Mouse (Mus musculus) neural tube, embryonic 14.5 days (tissue): ENCODE data around the gene Nlrp9b. TPM values are rescaled to one million over a fixed set of nuclear protein-coding genes. Genes with fewer than 3 reads are reported as not detected.
A peak's percentile ranks its signal among the peaks of the same experiment; 100 is the strongest.
"Not testable (repeated sequence)": the region's sequence is repeated elsewhere in the genome, so short reads cannot be mapped to it uniquely, and the experiment has no call there.

Experiments used
- ATAC-seq: fragments of 200-750 bp; cut with Nextera tagmentation; 2 replicates; pipeline ENCODE4 v1.8.0; 2017; ENCODE audit warnings: low read depth, mild to moderate bottlenecking, moderate TSS enrichment, moderate library complexity
- H3K27ac ChIP-seq: fragments of 300-500 bp; sonication (generic); 2 replicates; pipeline ENCODE4 v1.5.1; 2014; ENCODE audit warnings: low read depth, mild to moderate bottlenecking, control low read depth, low read length, moderate library complexity, mixed read lengths
- H3K27me3 ChIP-seq: fragments of 300-500 bp; sonication (generic); 2 replicates; pipeline ENCODE4 v1.6.1; 2014; ENCODE audit warnings: low read length; ENCODE audit not compliant: control insufficient read depth, insufficient read depth
- H3K36me3 ChIP-seq: fragments of 300-500 bp; sonication (generic); 2 replicates; pipeline ENCODE4 v1.6.1; 2014; ENCODE audit warnings: low read length, mixed read lengths; ENCODE audit not compliant: control insufficient read depth, insufficient read depth
- H3K4me1 ChIP-seq: fragments of 300-500 bp; sonication (generic); 2 replicates; pipeline ENCODE4 v1.6.1; 2014; ENCODE audit warnings: low read length; ENCODE audit not compliant: control insufficient read depth, insufficient read depth
- H3K4me2 ChIP-seq: fragments of 300-500 bp; sonication (generic); 2 replicates; pipeline ENCODE4 v1.6.1; 2014; ENCODE audit warnings: mild to moderate bottlenecking, low read depth, low read length, control low read depth
- H3K4me3 ChIP-seq: fragments of 300-500 bp; sonication (generic); 2 replicates; pipeline ENCODE4 v1.5.1; 2014; ENCODE audit warnings: low read depth, low read length, control low read depth, mixed read lengths
- H3K9ac ChIP-seq: fragments of 300-500 bp; sonication (generic); replicated peaks from 2 replicates; pipeline ENCODE4 v1.6.1; 2014; ENCODE audit warnings: low read depth, mild to moderate bottlenecking, control low read depth, low read length, mixed read lengths
- H3K9me3 ChIP-seq: fragments of 300-500 bp; sonication (generic); 2 replicates; pipeline ENCODE4 v1.6.1; 2016; ENCODE audit warnings: low read length; ENCODE audit not compliant: control insufficient read depth
- WGBS: fragments of 180-500 bp; shearing (Covaris S2); extraction: QIAGEN DNeasy Blood & Tissue Kit; methylation state at CpG from one replicate; pipeline ENCODE4 v1.1.7; 2014; 5-methylcytosine and 5-hydroxymethylcytosine counted together
- polyA plus RNA-seq: library from polyadenylated mRNA; unstranded; fragments of >200 nt; fragmentation: Nextera tagmentation; extraction: Ambion mirVana; gene quantifications from 2 replicates; pipeline ENCODE4 v1.2.1, GENCODE M21; 2014

The Nlrp9b gene
- polyA plus RNA-seq, 1 experiment from 2014 or later, result not detected

- Histone ChIP-seq H3K27ac (no peak overlapping the region), H3K27me3 (no peaks in the 10 kb centered on the region), H3K9me3 (no peaks in the 10 kb centered on the region), H3K4me2 (no peak overlapping the region), H3K36me3 (no peaks in the 10 kb centered on the region), H3K9ac (no peak overlapping the region), H3K4me1 (no peaks in the 10 kb centered on the region), H3K4me3 (no peak overlapping the region)
- 89% methylated on average over 4 of the region's 4 CpGs for WGBS
- ATAC-seq, result no peak
Measured at GRCm38 (mm10) chr7:19955861-19956260, 35.4 kb upstream of the Nlrp9b start.

GRCm38 (mm10) chr7:19956341-19956781, 34.9 kb upstream of the Nlrp9b start:
- WGBS, result 2% methylated on average over 7 of the region's 7 CpGs
- Histone ChIP-seq H3K27me3 (no peaks in the 10 kb centered on the region), H3K4me1 (no peaks in the 10 kb centered on the region), H3K27ac (no peak overlapping the region), H3K9ac (no peak overlapping the region), H3K9me3 (no peaks in the 10 kb centered on the region), H3K4me2 (no peak overlapping the region), H3K4me3 (no peak overlapping the region), H3K36me3 (no peaks in the 10 kb centered on the region)
- ATAC-seq, result peak; percentile 46; the same call in 1 of the 2 replicates

GRCm38 (mm10) chr7:19962423-19962822, 28.8 kb upstream of the Nlrp9b start:
- 77% methylated on average over 1 of the region's 1 CpGs for WGBS
- Histone ChIP-seq H3K4me3 (no peak overlapping the region), H3K9me3 (no peaks in the 10 kb centered on the region), H3K36me3 (no peaks in the 10 kb centered on the region), H3K27ac (no peak overlapping the region), H3K4me2 (no peak overlapping the region), H3K27me3 (no peaks in the 10 kb centered on the region), H3K4me1 (no peaks in the 10 kb centered on the region), H3K9ac (no peak overlapping the region)
- no peak for ATAC-seq

- Histone ChIP-seq H3K4me3 (no peak within 1 kb of the TSS), H3K36me3 (no peaks in the 10 kb centered on the region), H3K9ac (no peak within 1 kb of the TSS), H3K4me1 (no peaks in the 10 kb centered on the region), H3K27ac (no peak within 1 kb of the TSS), H3K4me2 (no peak within 1 kb of the TSS), H3K27me3 (no peaks in the 10 kb centered on the region), H3K9me3 (no peaks in the 10 kb centered on the region)
- WGBS, result 78% methylated on average over 7 of the region's 7 CpGs
- ATAC-seq, result no peak
Measured at GRCm38 (mm10) chr7:19964985-19965579, 26.2 kb upstream of the Nlrp9b start, which contains the start of gene Ceacam20. TSS of gene Ceacam20 (plus strand) at chr7:19965412.

GRCm38 (mm10) chr7:19969106-19969505, 22.2 kb upstream of the Nlrp9b start:
- H3K4me1 ChIP-seq, result no peaks in the 10 kb centered on the region
- no peaks in the 10 kb centered on the region for H3K9me3 ChIP-seq
- H3K27me3 ChIP-seq, result no peaks in the 10 kb centered on the region
- H3K27ac ChIP-seq, result no peak overlapping the region
- H3K4me2 ChIP-seq, result no peak overlapping the region
- H3K9ac ChIP-seq, result no peak overlapping the region
- H3K36me3 ChIP-seq, result no peaks in the 10 kb centered on the region
- no peak overlapping the region for H3K4me3 ChIP-seq
- 78% methylated on average over 3 of the region's 3 CpGs for WGBS
- no peak for ATAC-seq

GRCm38 (mm10) chr7:19969541-19970090, 21.6 kb upstream of the Nlrp9b start:
- Histone ChIP-seq H3K27ac (no peak overlapping the region), H3K9me3 (no peaks in the 10 kb centered on the region), H3K9ac (no peak overlapping the region), H3K36me3 (no peaks in the 10 kb centered on the region), H3K4me2 (no peak overlapping the region), H3K4me1 (no peaks in the 10 kb centered on the region), H3K4me3 (no peak overlapping the region), H3K27me3 (no peaks in the 10 kb centered on the region)
- no peak for ATAC-seq
- 99% methylated on average over 4 of the region's 4 CpGs for WGBS

GRCm38 (mm10) chr7:19970196-19970595, 21.1 kb upstream of the Nlrp9b start:
- Histone ChIP-seq H3K4me2 (no peak overlapping the region), H3K27me3 (no peaks in the 10 kb centered on the region), H3K9me3 (no peaks in the 10 kb centered on the region), H3K9ac (no peak overlapping the region), H3K27ac (no peak overlapping the region), H3K4me3 (no peak overlapping the region), H3K36me3 (no peaks in the 10 kb centered on the region), H3K4me1 (no peaks in the 10 kb centered on the region)
- ATAC-seq, result no peak
- WGBS, result 89% methylated on average over 8 of the region's 8 CpGs

GRCm38 (mm10) chr7:19971516-19971915, 19.7 kb upstream of the Nlrp9b start:
- Histone ChIP-seq H3K9ac (no peak overlapping the region), H3K9me3 (no peaks in the 10 kb centered on the region), H3K4me2 (no peak overlapping the region), H3K27me3 (no peaks in the 10 kb centered on the region), H3K4me3 (no peak overlapping the region), H3K27ac (no peak overlapping the region), H3K36me3 (no peaks in the 10 kb centered on the region), H3K4me1 (no peaks in the 10 kb centered on the region)
- ATAC-seq, result no peak
- WGBS, result 90% methylated on average over 4 of the region's 4 CpGs

- not testable (repeated sequence) for H3K4me2 ChIP-seq, H3K9ac ChIP-seq, H3K4me3 ChIP-seq, H3K9me3 ChIP-seq, H3K27me3 ChIP-seq, H3K36me3 ChIP-seq, H3K4me1 ChIP-seq, H3K27ac ChIP-seq, ATAC-seq
- WGBS, result 67% methylated on average over 3 of the region's 3 CpGs
Measured at GRCm38 (mm10) chr7:19996721-19997120, 5.5 kb downstream of the Nlrp9b start.
